Mouse (Mus musculus) hindbrain, embryonic 14.5 days (tissue): ENCODE data around the gene Rad50. TPM values are rescaled to one million over a fixed set of nuclear protein-coding genes. Genes with fewer than 3 reads are reported as not detected.

ENCODE experiments used
- ATAC-seq: fragments of 200-750 bp; cut with Nextera tagmentation; 2 replicates; pipeline ENCODE4 v1.8.0; 2017; ENCODE audit warnings: moderate number of reproducible peaks, mild to moderate bottlenecking, moderate TSS enrichment, moderate library complexity; ENCODE audit not compliant: low FRiP score
- DNase-seq: peaks from one replicate; pipeline ENCODE4 v3.0.0-alpha.2; 2015; ENCODE audit warnings: low spot score
- H3K27ac ChIP-seq: fragments of 300-500 bp; sonication (generic); 2 replicates; pipeline ENCODE4 v1.5.1; 2014; ENCODE audit warnings: mild to moderate bottlenecking, moderate library complexity
- H3K27me3 ChIP-seq: fragments of 300-500 bp; sonication (generic); 2 replicates; pipeline ENCODE4 v1.6.1; 2014; ENCODE audit warnings: mild to moderate bottlenecking, low read length, mixed read lengths; ENCODE audit not compliant: control insufficient read depth, insufficient read depth
- H3K36me3 ChIP-seq: fragments of 300-500 bp; sonication (generic); replicated peaks from 2 replicates; pipeline ENCODE4 v1.6.1; 2014; ENCODE audit not compliant: control insufficient read depth, insufficient read depth
- H3K4me1 ChIP-seq: fragments of 300-500 bp; sonication (generic); replicated peaks from 2 replicates; pipeline ENCODE4 v1.6.1; 2014; ENCODE audit warnings: antibody characterized with exemption, low read length, mixed read lengths; ENCODE audit not compliant: control insufficient read depth, insufficient read depth
- H3K4me2 ChIP-seq: fragments of 300-500 bp; sonication (generic); replicated peaks from 2 replicates; pipeline ENCODE4 v1.6.1; 2014; ENCODE audit warnings: mild to moderate bottlenecking, moderate library complexity
- H3K4me3 ChIP-seq: fragments of 300-500 bp; sonication (generic); replicated peaks from 2 replicates; pipeline ENCODE4 v1.5.1; 2014; ENCODE audit warnings: mild to moderate bottlenecking, low read length
- H3K9ac ChIP-seq: fragments of 300-500 bp; sonication (generic); 2 replicates; pipeline ENCODE4 v1.6.1; 2014
- H3K9me3 ChIP-seq: fragments of 300-500 bp; sonication (generic); 2 replicates; pipeline ENCODE4 v1.6.1; 2016; ENCODE audit warnings: low read length; ENCODE audit not compliant: control insufficient read depth
- WGBS: fragments of 180-500 bp; shearing (Covaris S2); extraction: QIAGEN DNeasy Blood & Tissue Kit; methylation state at CpG from one replicate; pipeline ENCODE4 v1.1.7; 2014; 5-methylcytosine and 5-hydroxymethylcytosine counted together
- polyA plus RNA-seq: library from polyadenylated mRNA; unstranded; fragments of >200 nt; fragmentation: Nextera tagmentation; extraction: Ambion mirVana; gene quantifications from 2 replicates; pipeline ENCODE4 v1.2.1, GENCODE M21; 2014

Gene Rad50
- polyA plus RNA-seq, 1 experiment from 2014 or later = 10.7 TPM

DNA sequence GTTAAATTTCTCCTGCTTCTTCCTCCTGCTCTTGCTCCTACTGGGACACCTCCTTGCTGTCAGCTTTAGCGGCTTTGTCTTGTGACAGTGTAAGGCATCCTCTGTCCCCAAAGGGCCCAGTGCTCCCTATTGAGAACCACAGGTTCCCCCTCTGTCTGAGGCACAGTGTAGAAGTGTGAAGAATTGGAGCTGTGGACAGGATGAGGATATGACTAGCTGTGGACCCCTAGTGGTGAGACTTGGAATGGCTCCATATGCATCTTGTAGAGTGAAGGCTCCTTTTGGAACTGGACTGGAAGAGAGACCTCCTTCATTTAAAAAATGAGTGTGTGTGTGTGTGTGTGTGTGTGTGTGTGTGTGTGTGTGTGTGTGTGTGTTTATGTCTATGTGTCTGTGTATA is 79.3 kb downstream of the Rad50 start:
- H3K36me3 ChIP-seq = no peaks in the 10 kb centered on the region
- H3K4me2 ChIP-seq = no peak overlapping the region
- H3K9ac ChIP-seq = no peak overlapping the region
- H3K27ac ChIP-seq = no peak overlapping the region
- H3K9me3 ChIP-seq = no peaks in the 10 kb centered on the region
- ATAC-seq = peak; percentile 75; the same call in 1 of the 2 replicates
- peak; percentile 85 for DNase-seq
- 17% methylated on average over 1 of the region's 1 CpGs for WGBS
- no peaks in the 10 kb centered on the region for H3K4me1 ChIP-seq
- no peak overlapping the region for H3K4me3 ChIP-seq
- no peaks in the 10 kb centered on the region for H3K27me3 ChIP-seq

DNA sequence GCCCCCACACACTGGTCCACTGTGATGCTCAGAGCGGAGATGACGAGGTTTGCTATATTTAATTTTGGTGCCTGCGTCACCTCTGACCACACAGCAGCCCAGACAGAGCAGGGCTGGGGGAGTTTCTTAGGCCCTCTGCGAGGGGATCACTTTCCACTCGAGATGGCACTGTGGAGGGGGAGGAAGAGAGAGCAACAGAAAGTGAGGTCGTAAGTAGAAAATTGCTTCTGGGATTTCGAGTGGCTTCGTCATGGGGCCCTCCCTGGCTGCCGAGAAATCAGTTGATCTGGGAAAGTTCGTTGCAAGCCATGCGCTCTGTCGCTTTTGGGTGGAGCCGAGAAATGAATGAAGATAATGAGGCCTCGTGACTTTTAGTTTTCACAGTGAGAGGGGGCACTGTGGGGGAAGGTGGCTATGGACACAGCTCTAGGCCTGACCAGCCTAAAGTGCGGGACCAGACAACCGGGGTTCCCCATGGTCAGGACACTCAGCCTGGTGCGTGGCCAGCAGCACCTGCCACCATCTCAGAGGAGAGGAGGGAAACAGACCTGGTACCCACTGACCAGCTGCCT is 80.2 kb downstream of the Rad50 start:
- Histone ChIP-seq H3K27ac (no peak overlapping the region), H3K4me2 (no peak overlapping the region), H3K27me3 (no peaks in the 10 kb centered on the region), H3K4me3 (no peak overlapping the region), H3K9me3 (no peaks in the 10 kb centered on the region), H3K4me1 (no peaks in the 10 kb centered on the region), H3K36me3 (no peaks in the 10 kb centered on the region), H3K9ac (no peak overlapping the region)
- DNase-seq (no peak), ATAC-seq (no peak)
- WGBS = 71% methylated on average over 17 of the region's 17 CpGs

DNA sequence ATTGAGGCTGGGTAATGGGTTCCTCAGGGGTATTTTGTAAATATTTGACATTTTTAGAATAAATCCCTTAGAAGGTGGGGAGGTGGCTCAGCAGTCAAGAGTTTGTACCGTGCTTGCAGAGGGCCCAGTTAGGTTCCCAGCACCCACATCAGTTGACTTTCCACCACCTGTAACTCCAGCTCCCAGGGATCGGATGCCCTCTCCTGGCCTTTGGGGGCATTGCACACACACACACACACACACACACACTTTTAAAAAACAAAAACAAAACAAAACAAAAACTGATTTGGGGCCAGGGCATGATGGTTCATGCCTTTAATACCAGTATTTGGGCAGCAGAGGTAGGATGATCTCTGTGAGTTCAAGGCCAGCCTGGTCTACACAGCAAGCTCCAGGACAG is 83.0 kb downstream of the Rad50 start:
- WGBS = 95% methylated on average over 2 of the region's 2 CpGs
- Histone ChIP-seq H3K9me3 (no peaks in the 10 kb centered on the region), H3K4me1 (no peaks in the 10 kb centered on the region), H3K4me3 (no peak overlapping the region), H3K9ac (no peak overlapping the region), H3K36me3 (no peaks in the 10 kb centered on the region), H3K27ac (no peak overlapping the region), H3K4me2 (no peak overlapping the region), H3K27me3 (no peaks in the 10 kb centered on the region)
- DNase-seq = no peak
- no peak for ATAC-seq

DNA sequence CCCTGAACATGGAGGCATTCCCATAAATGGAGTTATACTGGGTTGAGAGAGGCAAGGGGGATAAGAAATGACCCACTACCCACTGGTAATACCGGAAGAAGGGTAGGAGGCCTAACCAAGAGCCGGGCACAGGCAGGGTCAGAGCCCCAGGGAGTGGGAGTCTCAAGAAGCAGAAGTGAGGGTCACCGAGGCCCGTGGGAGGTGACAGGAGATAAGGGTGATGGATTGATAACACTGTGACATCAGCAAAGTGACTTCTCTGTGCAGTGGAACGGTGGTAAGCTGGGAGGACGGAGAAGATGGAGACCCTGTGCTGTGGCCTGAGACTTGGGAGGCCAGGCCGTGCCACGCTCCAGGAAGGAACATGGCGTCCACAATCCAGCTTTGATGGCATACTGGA is 83.5 kb downstream of the Rad50 start:
- H3K36me3 ChIP-seq = no peaks in the 10 kb centered on the region
- 95% methylated on average over 9 of the region's 9 CpGs for WGBS
- no peak overlapping the region for H3K4me3 ChIP-seq
- no peak overlapping the region for H3K27ac ChIP-seq
- no peak for ATAC-seq
- no peak overlapping the region for H3K9ac ChIP-seq
- H3K4me1 ChIP-seq = no peaks in the 10 kb centered on the region
- H3K9me3 ChIP-seq = no peaks in the 10 kb centered on the region
- DNase-seq = no peak
- no peaks in the 10 kb centered on the region for H3K27me3 ChIP-seq
- H3K4me2 ChIP-seq = no peak overlapping the region

DNA sequence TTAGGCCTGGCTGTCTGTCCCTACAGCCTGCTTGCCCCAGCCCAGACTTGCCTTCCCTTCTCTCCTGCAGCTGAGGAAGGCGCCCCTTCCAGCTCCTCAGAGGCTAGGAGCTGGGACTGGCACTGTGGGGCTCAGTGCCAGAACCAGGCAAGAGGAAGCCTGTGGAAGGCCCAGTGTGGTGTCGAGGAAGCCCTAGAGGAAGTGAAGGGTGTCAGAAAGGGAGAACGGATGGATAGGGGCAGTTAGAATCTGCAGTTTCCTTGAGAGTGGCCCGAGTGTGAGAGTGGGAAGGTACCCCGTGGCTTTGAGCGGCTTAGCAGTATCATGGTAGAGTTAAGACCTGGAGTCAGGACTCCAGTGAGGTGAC is 84.7 kb downstream of the Rad50 start:
- H3K4me1 ChIP-seq = no peaks in the 10 kb centered on the region
- DNase-seq (no peak), ATAC-seq (no peak)
- H3K27me3 ChIP-seq = no peaks in the 10 kb centered on the region
- no peak overlapping the region for H3K4me2 ChIP-seq
- no peak overlapping the region for H3K9ac ChIP-seq
- no peaks in the 10 kb centered on the region for H3K9me3 ChIP-seq
- 84% methylated on average over 6 of the region's 6 CpGs for WGBS
- no peak overlapping the region for H3K27ac ChIP-seq
- H3K4me3 ChIP-seq = no peak overlapping the region
- no peaks in the 10 kb centered on the region for H3K36me3 ChIP-seq

DNA sequence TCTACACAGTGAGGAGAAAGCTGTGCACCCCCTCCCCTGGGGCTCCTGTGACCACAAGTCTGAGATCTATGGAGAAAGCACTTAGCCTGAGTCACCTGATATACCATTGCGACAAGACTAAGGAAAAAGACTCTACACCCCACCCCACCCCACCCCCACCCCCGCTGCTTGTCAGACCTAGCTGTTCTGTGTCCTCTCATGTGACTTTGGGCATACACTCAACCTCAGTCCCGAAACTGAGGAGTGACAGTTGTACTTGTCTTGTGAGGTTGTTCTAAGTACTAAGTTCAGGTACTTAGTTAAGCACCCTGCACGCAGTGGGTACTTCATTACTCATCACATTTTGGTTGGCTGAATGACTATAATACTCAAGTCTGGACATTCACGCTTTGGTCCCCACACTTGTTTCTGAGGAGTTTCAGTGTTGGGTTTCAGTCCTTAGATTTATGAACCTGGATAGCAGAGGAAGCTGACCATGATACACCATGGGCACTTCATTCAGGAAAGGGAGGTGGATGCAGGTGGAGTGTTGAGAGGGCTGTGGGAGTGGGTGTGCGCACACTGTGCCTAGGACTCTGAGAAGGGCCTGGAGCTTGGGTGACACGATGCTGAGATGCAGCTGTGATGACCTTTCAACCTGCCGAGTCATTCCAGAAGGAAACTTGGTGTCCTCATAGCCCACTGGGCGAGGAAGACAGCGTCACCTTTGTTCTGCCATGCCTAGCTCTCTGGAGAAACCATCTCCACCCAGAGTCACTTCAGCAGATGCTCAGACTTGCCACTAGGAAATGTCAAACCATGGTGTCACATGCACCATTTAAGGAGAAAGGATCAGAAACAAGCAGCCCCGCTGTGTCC is 85.3 kb downstream of the Rad50 start:
- DNase-seq = no peak
- no peak for ATAC-seq
- 89% methylated on average over 11 of the region's 11 CpGs for WGBS
- no peak overlapping the region for H3K27ac ChIP-seq
- no peaks in the 10 kb centered on the region for H3K4me1 ChIP-seq
- H3K4me2 ChIP-seq = no peak overlapping the region
- no peaks in the 10 kb centered on the region for H3K27me3 ChIP-seq
- H3K4me3 ChIP-seq = no peak overlapping the region
- H3K9me3 ChIP-seq = no peaks in the 10 kb centered on the region
- no peak overlapping the region for H3K9ac ChIP-seq
- H3K36me3 ChIP-seq = no peaks in the 10 kb centered on the region

DNA sequence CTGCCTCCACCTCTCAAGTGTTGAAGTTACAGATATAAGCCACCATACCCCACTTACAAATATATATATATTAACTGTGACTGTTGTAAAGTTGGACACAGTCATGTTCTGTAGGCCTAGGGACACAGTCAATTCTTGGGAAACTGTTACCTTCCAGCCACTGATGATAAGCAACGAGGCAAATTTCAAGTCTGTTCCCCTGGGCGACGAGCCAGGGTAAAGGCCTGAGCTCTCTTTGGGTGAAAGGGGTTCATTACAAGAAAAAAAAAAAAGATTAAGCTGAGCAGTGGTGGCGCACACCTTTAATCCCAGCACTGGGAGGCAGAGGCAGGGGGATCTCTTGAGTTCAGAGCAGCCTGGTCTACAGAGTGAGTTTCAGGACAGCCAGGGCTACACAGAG is 87.0 kb downstream of the Rad50 start:
- no peak overlapping the region for H3K9ac ChIP-seq
- WGBS = 92% methylated on average over 4 of the region's 4 CpGs
- H3K9me3 ChIP-seq = no peaks in the 10 kb centered on the region
- DNase-seq (no peak), ATAC-seq (no peak)
- no peaks in the 10 kb centered on the region for H3K36me3 ChIP-seq
- H3K27me3 ChIP-seq = no peaks in the 10 kb centered on the region
- no peak overlapping the region for H3K4me3 ChIP-seq
- H3K27ac ChIP-seq = no peak overlapping the region
- no peak overlapping the region for H3K4me2 ChIP-seq
- no peaks in the 10 kb centered on the region for H3K4me1 ChIP-seq

DNA sequence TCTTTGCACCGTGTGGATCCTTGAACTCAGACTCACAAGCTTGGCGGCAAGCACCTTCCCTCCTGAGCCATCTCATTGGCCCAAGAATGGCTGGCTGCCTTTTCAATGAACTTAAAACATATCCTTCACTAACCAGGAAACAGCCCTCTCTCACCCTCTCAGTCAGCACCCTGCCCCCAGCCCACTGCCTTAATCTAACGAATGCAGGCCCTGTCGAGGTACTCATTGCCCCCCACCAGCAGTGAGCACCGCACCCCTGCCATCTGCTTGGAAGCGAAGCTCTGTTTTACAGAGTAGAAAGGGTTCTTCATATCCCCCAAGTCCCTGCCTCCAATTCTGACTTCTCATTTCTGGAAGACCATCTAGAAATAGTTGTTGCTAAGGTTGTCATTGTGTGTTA is 87.7 kb downstream of the Rad50 start:
- Histone ChIP-seq H3K4me3 (no peak overlapping the region), H3K27me3 (no peaks in the 10 kb centered on the region), H3K4me2 (no peak overlapping the region), H3K9me3 (no peaks in the 10 kb centered on the region), H3K4me1 (no peaks in the 10 kb centered on the region), H3K36me3 (no peaks in the 10 kb centered on the region), H3K9ac (no peak overlapping the region), H3K27ac (no peak overlapping the region)
- no peak for ATAC-seq
- 70% methylated on average over 6 of the region's 6 CpGs for WGBS
- DNase-seq = no peak

DNA sequence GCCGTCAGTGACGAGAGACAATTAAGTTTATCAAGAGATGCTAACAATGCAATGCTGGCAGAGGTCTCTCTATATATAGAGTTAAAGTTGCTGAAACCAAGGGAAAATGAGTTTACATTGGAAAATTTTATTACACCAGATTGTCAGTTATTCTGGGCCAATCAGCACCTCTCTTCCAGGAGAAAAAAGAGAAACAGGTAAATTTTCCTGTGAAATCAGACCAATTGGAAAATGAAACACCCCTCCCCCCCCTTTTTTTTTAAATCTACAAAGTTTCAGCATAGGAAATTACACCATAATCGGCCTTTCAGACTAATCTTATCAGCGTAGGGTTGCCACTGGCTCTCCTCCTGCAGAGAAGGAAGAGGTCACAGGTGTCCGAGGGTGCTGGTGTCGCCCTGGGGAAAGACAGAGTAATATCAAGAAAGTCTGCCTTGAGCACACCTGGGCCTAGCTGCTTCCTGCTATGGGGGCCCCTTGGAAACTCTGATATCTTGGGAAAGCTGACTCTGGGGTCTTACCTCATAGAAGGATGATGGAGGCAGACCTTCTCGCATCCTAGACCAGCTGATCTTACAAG is 88.4 kb downstream of the Rad50 start, which contains the start of gene Il4:
Gene Il4, minus strand, starts transcription at position 51 of the 580 bp plus-strand sequence.
- ATAC-seq (no peak), DNase-seq (no peak)
- H3K4me1 ChIP-seq = no peaks in the 10 kb centered on the region
- no peak within 1 kb of the TSS for H3K4me2 ChIP-seq
- H3K4me3 ChIP-seq = no peak within 1 kb of the TSS
- no peak within 1 kb of the TSS for H3K9ac ChIP-seq
- WGBS = 88% methylated on average over 7 of the region's 7 CpGs
- no peaks in the 10 kb centered on the region for H3K9me3 ChIP-seq
- no peak within 1 kb of the TSS for H3K27ac ChIP-seq
- H3K27me3 ChIP-seq = no peaks in the 10 kb centered on the region
- H3K36me3 ChIP-seq = no peaks in the 10 kb centered on the region
